Mouse (Mus musculus) stomach, embryonic 14.5 days (tissue): ENCODE data around the gene Rbm25. TPM values are rescaled to one million over a fixed set of nuclear protein-coding genes. Genes with fewer than 3 reads are reported as not detected.

Experiments used
- ATAC-seq: fragments of 200-750 bp; cut with Nextera tagmentation; 2 replicates; pipeline ENCODE4 v1.8.0; 2017; ENCODE audit warnings: low read depth, moderate TSS enrichment; ENCODE audit not compliant: insufficient number of reproducible peaks, insufficient read depth, low FRiP score
- H3K27ac ChIP-seq: fragments of 300-500 bp; sonication (generic); 2 replicates; pipeline ENCODE4 v1.5.1; 2014; ENCODE audit warnings: mild to moderate bottlenecking, low read length, moderate library complexity, mixed read lengths
- H3K27me3 ChIP-seq: fragments of 300-500 bp; sonication (generic); 2 replicates; pipeline ENCODE4 v1.6.1; 2014; ENCODE audit warnings: low read length, control low read depth, mixed read lengths; ENCODE audit not compliant: control insufficient read depth, insufficient read depth
- H3K36me3 ChIP-seq: fragments of 300-500 bp; sonication (generic); 2 replicates; pipeline ENCODE4 v1.6.1; 2014; ENCODE audit warnings: mild to moderate bottlenecking, control low read depth, low read length, moderate library complexity, mixed read lengths; ENCODE audit not compliant: control insufficient read depth, insufficient read depth
- H3K4me1 ChIP-seq: fragments of 300-500 bp; sonication (generic); 2 replicates; pipeline ENCODE4 v1.6.1; 2014; ENCODE audit warnings: low read length, control low read depth, mixed read lengths; ENCODE audit not compliant: control insufficient read depth, insufficient read depth
- H3K4me2 ChIP-seq: fragments of 300-500 bp; sonication (generic); replicated peaks from 2 replicates; pipeline ENCODE4 v1.6.1; 2014; ENCODE audit warnings: low read depth, low read length, control low read depth
- H3K4me3 ChIP-seq: fragments of 300-500 bp; sonication (generic); 2 replicates; pipeline ENCODE4 v1.5.1; 2014; ENCODE audit warnings: low read depth, low read length, control low read depth
- H3K9ac ChIP-seq: fragments of 300-500 bp; sonication (generic); replicated peaks from 2 replicates; pipeline ENCODE4 v1.6.1; 2014; ENCODE audit warnings: low read depth, mild to moderate bottlenecking, control low read depth, low read length, moderate library complexity, mixed read lengths
- H3K9me3 ChIP-seq: fragments of 300-500 bp; sonication (generic); 2 replicates; pipeline ENCODE4 v1.6.1; 2016; ENCODE audit warnings: low read depth, low read length, control low read depth; ENCODE audit not compliant: control insufficient read depth
- WGBS: fragments of 180-500 bp; shearing (Covaris S2); extraction: QIAGEN DNeasy Blood & Tissue Kit; methylation state at CpG from one replicate; pipeline ENCODE4 v1.1.7; 2014; 5-methylcytosine and 5-hydroxymethylcytosine counted together
- polyA plus RNA-seq: library from polyadenylated mRNA; unstranded; fragments of >200 nt; fragmentation: Nextera tagmentation; extraction: Ambion mirVana; gene quantifications from 2 replicates; pipeline ENCODE4 v1.2.1, GENCODE M21; 2014

The Rbm25 gene
- polyA plus RNA-seq, 1 experiment from 2014 or later: 285 TPM

DNA sequence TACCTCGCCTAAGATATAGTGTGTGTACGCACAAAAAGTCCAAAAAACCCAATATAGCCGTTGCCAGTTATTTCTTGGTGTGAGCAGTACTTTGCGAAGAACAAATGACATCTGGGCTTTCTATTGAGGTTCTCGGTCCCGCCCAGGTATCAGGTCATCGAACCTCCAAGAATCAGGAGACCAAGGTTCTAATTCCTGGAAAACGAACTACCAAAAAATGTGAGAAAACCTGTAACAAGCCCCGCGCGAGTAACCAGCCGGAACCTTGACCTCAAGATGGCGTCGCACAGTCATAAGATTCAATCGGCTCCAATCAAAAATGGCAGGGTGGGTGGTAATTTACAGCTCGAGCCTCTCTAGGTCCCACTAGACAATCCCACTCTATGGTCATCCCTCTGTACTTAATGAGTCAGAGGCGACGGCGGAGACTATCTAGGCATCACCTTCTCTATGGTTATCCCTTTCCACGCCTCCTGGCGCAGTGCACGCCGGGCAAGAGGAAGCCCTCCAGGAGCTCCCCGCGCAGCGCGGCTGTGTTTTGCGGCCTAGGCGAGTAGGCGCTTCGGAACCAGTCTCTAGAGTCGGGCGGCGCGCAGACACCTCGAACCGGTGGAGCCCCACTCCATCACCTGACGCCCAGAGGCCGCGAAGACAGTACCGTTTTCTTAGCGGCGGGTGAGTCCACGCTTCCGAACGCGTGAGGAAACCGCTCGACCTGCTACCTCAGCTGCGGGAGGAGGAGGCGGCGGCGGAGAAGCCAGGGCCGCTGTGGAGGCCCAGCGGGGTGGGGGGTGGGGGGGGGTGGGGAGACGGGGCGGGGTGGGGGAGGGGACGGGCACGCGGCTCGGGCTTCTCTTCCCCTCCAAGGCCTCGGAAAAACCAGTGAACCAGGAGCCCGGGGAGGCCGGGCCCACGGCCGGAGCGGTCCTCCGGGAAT is 975 bp downstream of the Rbm25 start:
- H3K9ac ChIP-seq: peak overlapping the region; percentile 96
- peak overlapping the region; percentile 99 for H3K4me3 ChIP-seq
- no peaks in the 10 kb centered on the region for H3K9me3 ChIP-seq
- H3K36me3 ChIP-seq: peaks cover 17% of the 10 kb centered on the region; the same call in 1 of the 2 replicates
- peaks cover 6% of the 10 kb centered on the region; the same call in 1 of the 2 replicates for H3K4me1 ChIP-seq
- H3K4me2 ChIP-seq: peak overlapping the region; percentile 80
- peak; percentile 100 for ATAC-seq
- no peaks in the 10 kb centered on the region for H3K27me3 ChIP-seq
- H3K27ac ChIP-seq: peak overlapping the region; percentile 97
- WGBS: under 1% methylated on average over 64 of the region's 68 CpGs

DNA sequence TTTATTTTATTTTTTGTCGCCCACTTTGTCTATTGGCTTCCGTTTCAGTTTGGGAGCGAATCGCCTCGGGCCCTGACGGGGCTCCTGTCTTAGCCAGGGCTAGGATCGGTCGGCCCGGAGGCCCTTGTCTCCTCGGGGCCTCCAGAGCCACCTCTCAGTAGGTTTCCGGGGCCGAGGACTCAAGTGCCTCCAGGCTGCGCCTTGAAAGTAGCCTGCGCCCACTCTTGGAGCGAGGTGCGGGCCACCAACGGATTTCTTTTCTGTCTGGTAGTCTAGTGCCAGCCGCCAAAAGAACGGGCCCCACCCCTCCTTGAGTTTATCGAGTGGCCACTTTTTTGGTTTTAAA is 1.6 kb downstream of the Rbm25 start:
- WGBS: under 1% methylated on average over 20 of the region's 20 CpGs
- H3K27me3 ChIP-seq: no peaks in the 10 kb centered on the region
- peak overlapping the region; percentile 80 for H3K4me2 ChIP-seq
- peak overlapping the region; percentile 97 for H3K27ac ChIP-seq
- H3K9ac ChIP-seq: peak overlapping the region; percentile 96
- ATAC-seq: 0 out of 2 replicates have a peak, but pooled peaks have one; percentile 20
- H3K9me3 ChIP-seq: no peaks in the 10 kb centered on the region
- H3K4me1 ChIP-seq: peaks cover 6% of the 10 kb centered on the region; the same call in 1 of the 2 replicates
- H3K4me3 ChIP-seq: peak overlapping the region; percentile 99
- H3K36me3 ChIP-seq: peaks cover 17% of the 10 kb centered on the region; the same call in 1 of the 2 replicates

DNA sequence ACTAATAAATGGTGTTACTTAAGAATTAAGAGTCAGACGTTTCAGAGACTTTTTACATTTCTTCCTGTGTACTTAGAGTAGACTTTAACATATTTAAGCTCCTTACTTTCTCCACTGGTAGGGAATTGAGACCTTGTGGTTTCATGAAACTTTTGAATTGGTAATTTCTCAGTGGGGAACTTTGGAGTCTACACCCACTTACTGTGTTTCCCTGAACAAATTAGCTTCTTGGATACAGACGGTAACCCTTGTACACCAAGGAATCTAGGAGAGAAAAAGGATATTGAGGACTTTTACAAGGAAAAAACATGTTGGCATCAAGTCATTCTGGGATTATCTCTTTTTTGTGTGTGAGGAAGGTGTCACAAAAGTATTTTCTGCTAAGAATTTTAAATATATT is 2.8 kb downstream of the Rbm25 start:
- Histone ChIP-seq H3K4me3 (peak overlapping the region; percentile 99; the same call in 1 of the 2 replicates), H3K27ac (no peak overlapping the region), H3K4me2 (peak overlapping the region; percentile 80), H3K27me3 (no peaks in the 10 kb centered on the region), H3K9me3 (no peaks in the 10 kb centered on the region), H3K9ac (no peak overlapping the region), H3K36me3 (peaks cover 21% of the 10 kb centered on the region; the same call in 1 of the 2 replicates), H3K4me1 (peaks cover 6% of the 10 kb centered on the region; the same call in 1 of the 2 replicates)
- 49% methylated on average over 2 of the region's 2 CpGs for WGBS
- ATAC-seq: no peak

DNA sequence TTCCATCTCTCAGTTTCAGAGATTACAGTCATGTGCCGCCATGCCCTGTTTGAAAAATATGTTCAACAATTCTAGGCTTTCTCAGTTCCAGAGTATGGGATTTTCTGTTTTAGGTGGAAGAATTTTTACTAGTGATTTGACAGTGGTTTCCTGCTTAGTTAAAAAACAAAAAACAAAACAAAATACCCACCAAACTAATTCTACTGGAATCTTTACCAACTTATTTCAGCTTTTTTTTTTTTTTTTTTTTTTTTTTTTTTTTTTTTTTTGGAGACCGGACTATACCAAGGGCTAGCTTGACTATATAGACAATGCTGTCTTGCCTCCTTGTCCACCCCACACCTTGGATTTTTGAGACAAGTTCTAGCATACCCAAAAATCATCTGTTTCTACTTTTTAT is 10.2 kb downstream of the Rbm25 start:
- Histone ChIP-seq H3K9ac (no peak overlapping the region), H3K27ac (no peak overlapping the region), H3K4me3 (no peak overlapping the region), H3K36me3 (peaks cover 45% of the 10 kb centered on the region), H3K4me2 (no peak overlapping the region), H3K9me3 (no peaks in the 10 kb centered on the region), H3K27me3 (no peaks in the 10 kb centered on the region), H3K4me1 (no peaks in the 10 kb centered on the region)
- no peak for ATAC-seq
- 91% methylated on average over 2 of the region's 2 CpGs for WGBS

DNA sequence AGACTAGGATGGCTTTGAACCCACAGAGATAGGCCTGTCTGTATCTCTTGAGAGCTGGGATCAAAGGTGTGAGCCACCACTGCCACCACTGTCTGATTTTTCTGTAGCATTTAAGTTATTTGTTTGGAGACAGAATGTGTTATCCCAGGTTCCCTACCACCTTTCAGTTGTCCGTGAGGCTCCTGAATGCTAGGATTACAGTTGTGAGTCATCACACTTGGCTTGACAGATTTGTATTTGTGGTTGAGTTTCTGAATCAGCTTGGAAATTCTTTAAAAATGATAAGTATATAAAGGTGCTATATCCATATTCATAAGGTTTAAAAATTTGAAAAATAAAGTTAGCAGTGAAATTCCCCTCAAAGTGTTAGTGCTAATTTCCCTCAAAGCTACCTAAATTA is 12.1 kb downstream of the Rbm25 start:
- Histone ChIP-seq H3K4me3 (no peak overlapping the region), H3K4me2 (no peak overlapping the region), H3K9me3 (no peaks in the 10 kb centered on the region), H3K27ac (no peak overlapping the region), H3K9ac (no peak overlapping the region), H3K4me1 (no peaks in the 10 kb centered on the region), H3K27me3 (no peaks in the 10 kb centered on the region), H3K36me3 (peaks cover 43% of the 10 kb centered on the region)
- no peak for ATAC-seq
- WGBS: 76% methylated on average over 1 of the region's 1 CpGs

DNA sequence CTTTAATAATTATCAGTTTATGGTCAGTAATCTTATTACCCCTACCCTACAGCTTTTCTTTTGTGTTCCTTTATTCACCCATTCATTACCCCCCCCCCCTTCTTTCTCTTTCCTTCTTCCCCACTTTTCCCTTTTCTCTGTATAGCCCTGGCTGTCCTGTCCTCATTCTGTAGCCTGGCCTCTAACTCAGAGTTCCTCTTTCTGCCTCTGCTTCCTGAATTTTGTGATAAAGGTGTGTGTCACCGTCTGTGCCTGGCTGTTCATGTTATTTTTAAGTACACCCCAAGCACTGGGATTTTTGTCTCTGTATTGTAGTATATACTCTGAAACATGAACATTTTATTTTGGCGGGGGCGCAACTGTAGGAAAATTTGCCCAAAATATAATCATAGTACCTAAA is 19.3 kb downstream of the Rbm25 start:
- 93% methylated on average over 3 of the region's 3 CpGs for WGBS
- peaks cover 58% of the 10 kb centered on the region for H3K36me3 ChIP-seq
- no peak for ATAC-seq

DNA sequence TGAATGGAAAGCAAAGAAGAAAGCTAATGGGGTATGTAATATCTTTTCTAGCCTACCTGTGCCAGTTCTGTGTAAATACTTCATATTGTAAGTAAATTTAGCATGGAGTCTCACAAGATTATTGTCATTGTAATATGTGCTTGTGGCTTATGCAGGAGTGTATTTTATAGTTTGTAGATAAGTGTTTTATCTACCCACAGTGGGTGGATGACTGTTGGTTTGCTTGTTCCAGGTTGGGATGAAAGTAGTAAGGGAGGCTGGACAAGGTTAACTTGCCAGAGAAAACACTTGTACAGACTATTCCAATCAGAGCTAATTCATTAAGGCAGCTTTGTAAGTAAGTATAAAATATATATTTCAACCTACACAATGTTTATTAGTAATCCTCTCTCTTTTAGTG is 20.4 kb downstream of the Rbm25 start:
- no peak overlapping the region for H3K4me3 ChIP-seq
- H3K9ac ChIP-seq: no peak overlapping the region
- no peak for ATAC-seq
- no peak overlapping the region for H3K27ac ChIP-seq
- no peak overlapping the region for H3K4me2 ChIP-seq
- H3K36me3 ChIP-seq: peaks cover 51% of the 10 kb centered on the region
- no peaks in the 10 kb centered on the region for H3K4me1 ChIP-seq
- no peaks in the 10 kb centered on the region for H3K27me3 ChIP-seq
- no peaks in the 10 kb centered on the region for H3K9me3 ChIP-seq

More for the DNA sequence above, 19.3 kb downstream of the Rbm25 start:
- no peaks in the 10 kb centered on the region for H3K27me3 ChIP-seq
- H3K4me3 ChIP-seq: no peak overlapping the region
- H3K9me3 ChIP-seq: no peaks in the 10 kb centered on the region
- H3K27ac ChIP-seq: no peak overlapping the region
- no peaks in the 10 kb centered on the region for H3K4me1 ChIP-seq
- H3K9ac ChIP-seq: no peak overlapping the region
- H3K4me2 ChIP-seq: no peak overlapping the region

DNA sequence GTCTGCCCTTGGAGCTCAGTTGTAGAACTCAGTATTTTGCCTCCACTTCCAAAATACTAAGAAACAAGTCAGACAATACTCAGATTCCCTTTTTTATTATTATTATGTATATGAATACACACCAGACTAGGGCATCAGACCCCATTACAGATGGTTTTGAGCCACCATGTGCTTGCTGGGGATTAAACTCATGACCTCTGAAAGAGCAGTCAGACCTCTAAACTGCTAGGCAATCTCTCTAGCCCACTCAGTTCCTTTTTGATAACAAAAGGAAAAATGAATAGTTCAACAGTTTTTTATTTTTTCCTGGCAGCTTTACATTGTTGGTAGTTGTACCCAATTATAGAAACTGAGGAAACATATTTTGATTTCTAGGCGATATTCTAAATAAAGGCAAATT is 54.4 kb downstream of the Rbm25 start:
- no peak overlapping the region for H3K4me3 ChIP-seq
- H3K9me3 ChIP-seq: no peaks in the 10 kb centered on the region
- H3K27me3 ChIP-seq: no peaks in the 10 kb centered on the region
- no peak overlapping the region for H3K9ac ChIP-seq
- ATAC-seq: no peak
- 94% methylated on average over 1 of the region's 1 CpGs for WGBS
- H3K4me1 ChIP-seq: peaks cover 10% of the 10 kb centered on the region; the same call in 1 of the 2 replicates
- no peak overlapping the region for H3K4me2 ChIP-seq
- H3K27ac ChIP-seq: no peak overlapping the region
- peaks cover 22% of the 10 kb centered on the region for H3K36me3 ChIP-seq
